Mouse (Mus musculus): ENCODE measurements at regions not wholly inside any gene's neighbourhood (a gene's known extent, or its start where the extent isn't known, plus 50 kb on each side); places are given as distances from the start of the nearest gene placed in this dataset.
A peak's percentile ranks its signal among the peaks of the same experiment; 100 is the strongest.

- no peak for ATAC-seq (replicated peaks; ENCODE audit: low FRiP score)
These were observed 95.4 kb upstream of the Arhgap5 start for GRCm38 (mm10) chr12:52408307-52408895.

DNA sequence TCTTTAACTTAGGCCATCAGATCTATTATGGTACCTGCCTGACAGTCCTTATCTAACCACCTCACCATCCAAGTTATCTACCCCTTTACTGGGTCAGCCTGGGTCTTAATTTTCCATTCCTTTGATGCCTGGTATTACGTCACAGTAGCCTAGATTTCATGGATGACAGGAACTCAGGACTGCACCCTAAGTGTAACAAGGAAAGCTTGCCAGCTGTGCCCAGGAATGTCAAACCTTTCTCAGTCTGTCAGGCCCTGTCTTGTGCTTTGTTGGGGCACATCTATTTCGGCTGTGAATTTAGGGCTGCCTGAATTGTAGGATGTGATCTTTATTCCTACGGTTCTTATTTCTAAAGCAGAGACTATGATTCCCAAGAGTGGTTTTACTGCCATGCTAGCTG is 94.6 kb upstream of the Arhgap5 start:
- WGBS: 80% methylated on average over 3 of the region's 3 CpGs
- Histone ChIP-seq H3K4me2 (no peak overlapping the region), H3K27ac (no peak overlapping the region), H3K9me3 (replicated peaks) (no peaks in the 10 kb centered on the region), H3K4me1 (peaks cover 13% of the 10 kb centered on the region), H3K9ac (no peak overlapping the region), H3K27me3 (no peaks in the 10 kb centered on the region), H3K4me3 (replicated peaks) (no peak overlapping the region), H3K36me3 (no peaks in the 10 kb centered on the region)
- ATAC-seq (replicated peaks; ENCODE audit: low FRiP score): no peak

More at GRCm38 (mm10) chr12:52408307-52408895, 95.4 kb upstream of the Arhgap5 start:
- Histone ChIP-seq H3K4me3 (replicated peaks) (no peak overlapping the region), H3K27ac (no peak overlapping the region), H3K36me3 (no peaks in the 10 kb centered on the region), H3K4me1 (peaks cover 13% of the 10 kb centered on the region), H3K27me3 (no peaks in the 10 kb centered on the region), H3K9me3 (replicated peaks) (no peaks in the 10 kb centered on the region), H3K4me2 (no peak overlapping the region), H3K9ac (no peak overlapping the region)
- 91% methylated on average over 8 of the region's 8 CpGs for WGBS

DNA sequence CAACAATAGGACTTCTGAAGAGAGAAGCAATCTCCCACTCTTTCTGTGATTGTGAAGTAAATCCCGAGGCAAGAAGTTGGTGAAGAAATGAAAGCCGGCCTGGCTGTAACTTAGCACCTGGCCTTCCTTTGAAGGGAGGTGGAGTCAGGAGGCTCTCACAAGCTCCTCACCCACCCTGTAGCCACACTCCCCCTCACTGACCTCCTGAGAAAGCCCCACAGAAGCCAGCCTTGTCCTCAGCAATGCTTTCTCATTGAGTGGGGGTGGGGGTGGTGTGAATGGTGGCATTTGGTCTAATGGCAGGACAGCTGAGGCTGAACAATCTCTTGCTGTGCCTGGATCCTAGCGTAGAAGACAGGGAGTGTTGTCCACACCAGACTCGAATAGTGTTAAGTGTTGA is 91.6 kb upstream of the Arhgap5 start:
- no peak overlapping the region for H3K4me3 ChIP-seq (replicated peaks)
- H3K27ac ChIP-seq: no peak overlapping the region
- H3K9ac ChIP-seq: no peak overlapping the region
- peaks cover 13% of the 10 kb centered on the region for H3K4me1 ChIP-seq
- no peaks in the 10 kb centered on the region for H3K27me3 ChIP-seq
- ATAC-seq (replicated peaks; ENCODE audit: low FRiP score): no peak
- WGBS: 51% methylated on average over 4 of the region's 4 CpGs
- no peaks in the 10 kb centered on the region for H3K9me3 ChIP-seq (replicated peaks)
- H3K36me3 ChIP-seq: no peaks in the 10 kb centered on the region
- H3K4me2 ChIP-seq: no peak overlapping the region

- H3K27me3 ChIP-seq: no peaks in the 10 kb centered on the region
- H3K4me3 ChIP-seq (replicated peaks): no peak overlapping the region
- ATAC-seq (replicated peaks; ENCODE audit: low FRiP score): peak; percentile 43; the same call in 1 of the 2 replicates
- H3K36me3 ChIP-seq: no peaks in the 10 kb centered on the region
- peak overlapping the region; percentile 65 for H3K27ac ChIP-seq
- H3K9me3 ChIP-seq (replicated peaks): no peaks in the 10 kb centered on the region
- peak overlapping the region; percentile 38 for H3K4me2 ChIP-seq
- H3K9ac ChIP-seq: no peak overlapping the region
- 17% methylated on average over 8 of the region's 8 CpGs for WGBS
- peaks cover 13% of the 10 kb centered on the region for H3K4me1 ChIP-seq
These were observed 90.7 kb upstream of the Arhgap5 start for GRCm38 (mm10) chr12:52413046-52413473.

GRCm38 (mm10) chr12:52422729-52423128 is 81.0 kb upstream of the Arhgap5 start:
- 88% methylated on average over 1 of the region's 1 CpGs for WGBS

GRCm38 (mm10) chr12:52424336-52425034 is 79.3 kb upstream of the Arhgap5 start:
- WGBS: 66% methylated on average over 3 of the region's 3 CpGs
- no peaks in the 10 kb centered on the region for H3K27me3 ChIP-seq
- no peak overlapping the region for H3K27ac ChIP-seq
- no peaks in the 10 kb centered on the region for H3K36me3 ChIP-seq
- no peaks in the 10 kb centered on the region for H3K4me1 ChIP-seq
- no peak overlapping the region for H3K9ac ChIP-seq
- H3K4me3 ChIP-seq (replicated peaks): no peak overlapping the region
- H3K4me2 ChIP-seq: no peak overlapping the region
- H3K9me3 ChIP-seq (replicated peaks): no peaks in the 10 kb centered on the region
- ATAC-seq (replicated peaks; ENCODE audit: low FRiP score): 0 out of 2 replicates have a peak, but pooled peaks have one; percentile 33

More at GRCm38 (mm10) chr12:52422729-52423128, 81.0 kb upstream of the Arhgap5 start:
- no peaks in the 10 kb centered on the region for H3K4me1 ChIP-seq
- H3K9ac ChIP-seq: no peak overlapping the region
- H3K4me3 ChIP-seq (replicated peaks): no peak overlapping the region
- H3K36me3 ChIP-seq: no peaks in the 10 kb centered on the region
- H3K4me2 ChIP-seq: no peak overlapping the region
- ATAC-seq (replicated peaks; ENCODE audit: low FRiP score): no peak
- no peaks in the 10 kb centered on the region for H3K9me3 ChIP-seq (replicated peaks)
- no peak overlapping the region for H3K27ac ChIP-seq
- no peaks in the 10 kb centered on the region for H3K27me3 ChIP-seq

DNA sequence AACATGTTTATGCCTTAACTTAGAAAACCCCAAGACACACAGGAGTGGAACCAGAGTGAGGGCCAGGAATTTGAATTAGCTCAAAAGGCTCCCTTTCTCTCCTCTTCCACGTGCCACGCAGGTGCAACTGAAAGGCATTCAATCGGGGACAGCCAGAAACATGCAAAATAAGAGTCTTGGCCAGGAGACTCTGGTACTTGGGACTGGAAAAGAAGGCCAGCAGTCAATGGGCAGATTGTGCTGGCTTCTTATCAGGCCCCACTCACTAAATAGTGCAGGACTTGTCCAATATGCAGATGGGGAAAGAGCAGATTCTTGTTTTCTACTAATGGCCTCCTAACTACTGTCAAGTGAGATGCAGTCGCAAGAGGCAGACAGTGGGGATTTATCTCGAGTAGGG is 73.8 kb upstream of the Arhgap5 start:
- Histone ChIP-seq H3K27ac (no peak overlapping the region), H3K27me3 (no peaks in the 10 kb centered on the region), H3K4me2 (no peak overlapping the region), H3K9me3 (replicated peaks) (no peaks in the 10 kb centered on the region), H3K4me3 (replicated peaks) (no peak overlapping the region), H3K36me3 (no peaks in the 10 kb centered on the region), H3K4me1 (no peaks in the 10 kb centered on the region), H3K9ac (no peak overlapping the region)
- WGBS: 79% methylated on average over 5 of the region's 5 CpGs
- ATAC-seq (replicated peaks; ENCODE audit: low FRiP score): no peak

- Histone ChIP-seq H3K4me2 (no peak overlapping the region), H3K4me3 (replicated peaks) (no peak overlapping the region), H3K9me3 (replicated peaks) (no peaks in the 10 kb centered on the region), H3K27me3 (no peaks in the 10 kb centered on the region), H3K9ac (no peak overlapping the region), H3K36me3 (no peaks in the 10 kb centered on the region), H3K27ac (no peak overlapping the region), H3K4me1 (peaks cover 7% of the 10 kb centered on the region; the same call in 1 of the 2 replicates)
- ATAC-seq (replicated peaks; ENCODE audit: low FRiP score): no peak
- WGBS: 86% methylated on average over 3 of the region's 3 CpGs
These were observed 71.8 kb upstream of the Arhgap5 start for GRCm38 (mm10) chr12:52431933-52432332.

- WGBS: 60% methylated on average over 2 of the region's 2 CpGs
- H3K27me3 ChIP-seq: no peaks in the 10 kb centered on the region
- H3K9ac ChIP-seq: no peak overlapping the region
- no peak overlapping the region for H3K27ac ChIP-seq
- H3K9me3 ChIP-seq (replicated peaks): no peaks in the 10 kb centered on the region
- no peak overlapping the region for H3K4me3 ChIP-seq (replicated peaks)
- H3K4me2 ChIP-seq: no peak overlapping the region
- ATAC-seq (replicated peaks; ENCODE audit: low FRiP score): no peak
- H3K4me1 ChIP-seq: peaks cover 7% of the 10 kb centered on the region; the same call in 1 of the 2 replicates
- H3K36me3 ChIP-seq: no peaks in the 10 kb centered on the region
These were observed 69.8 kb upstream of the Arhgap5 start for GRCm38 (mm10) chr12:52434021-52434420.

- H3K27me3 ChIP-seq: no peaks in the 10 kb centered on the region
- peaks cover 7% of the 10 kb centered on the region; the same call in 1 of the 2 replicates for H3K4me1 ChIP-seq
- WGBS: 67% methylated on average over 5 of the region's 5 CpGs
- H3K36me3 ChIP-seq: no peaks in the 10 kb centered on the region
- no peak for ATAC-seq (replicated peaks; ENCODE audit: low FRiP score)
- H3K4me2 ChIP-seq: peak overlapping the region; percentile 26
- H3K9me3 ChIP-seq (replicated peaks): no peaks in the 10 kb centered on the region
- no peak overlapping the region for H3K4me3 ChIP-seq (replicated peaks)
- no peak overlapping the region for H3K27ac ChIP-seq
- no peak overlapping the region for H3K9ac ChIP-seq
These were observed 68.5 kb upstream of the Arhgap5 start for GRCm38 (mm10) chr12:52435321-52435720.

DNA sequence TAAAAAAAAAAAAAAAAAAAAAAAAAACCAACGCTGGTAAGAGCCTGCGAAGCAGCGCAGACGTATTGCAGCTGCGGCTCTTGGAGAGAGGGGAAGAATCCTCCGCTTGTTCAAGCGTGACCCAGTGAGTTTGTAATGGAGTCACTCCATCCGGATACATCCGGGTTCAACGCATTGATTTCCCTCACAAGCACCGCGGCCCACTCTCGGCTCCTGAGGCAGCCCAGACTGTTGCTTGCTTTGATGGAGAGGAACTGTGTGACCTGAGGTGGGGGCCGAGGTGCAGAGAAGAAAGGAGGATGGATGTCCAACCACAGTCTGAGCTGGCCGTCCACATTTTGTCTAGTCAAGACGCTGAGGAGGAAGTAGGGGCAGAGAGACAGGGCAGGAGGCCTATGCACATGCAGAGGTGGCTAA is 68.0 kb upstream of the Arhgap5 start:
- peak; percentile 77 for ATAC-seq (replicated peaks; ENCODE audit: low FRiP score)
- no peak overlapping the region for H3K27ac ChIP-seq
- peak overlapping the region; percentile 26 for H3K4me2 ChIP-seq
- no peaks in the 10 kb centered on the region for H3K36me3 ChIP-seq
- H3K27me3 ChIP-seq: no peaks in the 10 kb centered on the region
- peaks cover 7% of the 10 kb centered on the region; the same call in 1 of the 2 replicates for H3K4me1 ChIP-seq
- no peak overlapping the region for H3K9ac ChIP-seq
- WGBS: 42% methylated on average over 16 of the region's 16 CpGs
- no peaks in the 10 kb centered on the region for H3K9me3 ChIP-seq (replicated peaks)
- no peak overlapping the region for H3K4me3 ChIP-seq (replicated peaks)

- Histone ChIP-seq H3K36me3 (no peaks in the 10 kb centered on the region), H3K4me1 (peaks cover 7% of the 10 kb centered on the region; the same call in 1 of the 2 replicates), H3K4me3 (replicated peaks) (no peak overlapping the region), H3K9ac (no peak overlapping the region), H3K27ac (no peak overlapping the region), H3K27me3 (no peaks in the 10 kb centered on the region), H3K9me3 (replicated peaks) (no peaks in the 10 kb centered on the region), H3K4me2 (no peak overlapping the region)
- 88% methylated on average over 4 of the region's 4 CpGs for WGBS
- no peak for ATAC-seq (replicated peaks; ENCODE audit: low FRiP score)
These were observed 66.8 kb upstream of the Arhgap5 start for GRCm38 (mm10) chr12:52436941-52437340.
